Mouse (Mus musculus): ENCODE measurements at regions not wholly inside any gene's neighbourhood (a gene's known extent, or its start where the extent isn't known, plus 50 kb on each side); places are given as distances from the start of the nearest gene placed in this dataset.
"Not testable (repeated sequence)": the region's sequence is repeated elsewhere in the genome, so short reads cannot be mapped to it uniquely, and the experiment has no call there.

DNA sequence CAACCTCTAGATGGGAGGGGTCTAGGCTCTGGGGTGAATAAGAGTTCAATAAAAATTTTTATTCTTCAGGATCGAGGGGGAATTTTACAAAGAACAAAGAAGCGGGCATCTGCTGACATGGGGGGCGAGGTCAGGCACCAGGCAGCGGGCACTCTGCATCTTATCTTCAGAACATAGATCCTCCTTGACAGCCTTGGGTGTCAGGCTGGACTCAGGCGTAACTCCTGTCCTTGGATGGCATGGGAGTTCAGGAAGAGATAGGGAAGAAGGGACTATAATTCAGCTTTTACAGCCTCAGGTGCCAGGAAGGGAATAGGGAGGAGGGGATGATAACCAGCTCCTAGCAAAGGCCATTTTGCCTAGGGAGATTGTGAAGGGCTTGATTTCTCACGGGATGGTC, 753.1 kb downstream of the Gm10330 start:
- DNase-seq (ENCODE audit: low spot score in 2 of 2) = not testable (repeated sequence)

DNA sequence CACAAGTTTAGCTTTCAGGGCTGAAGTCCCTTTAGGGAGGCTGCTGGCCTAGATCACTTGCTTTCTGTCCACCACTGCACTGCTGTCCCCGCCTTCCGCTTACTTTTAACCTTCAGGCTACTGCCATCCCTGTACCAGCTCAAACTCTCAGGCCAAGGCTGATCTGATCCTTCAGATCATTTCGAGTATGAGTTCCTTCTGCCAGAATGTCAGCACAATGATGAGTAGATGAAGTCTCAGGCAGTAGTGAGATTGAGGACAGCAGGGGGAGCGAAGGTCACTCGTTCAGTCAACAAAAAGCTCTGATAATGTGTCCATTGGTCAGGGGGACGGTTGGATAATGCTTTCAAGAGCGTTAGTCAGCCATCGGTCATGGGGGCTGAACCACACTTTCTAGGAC, 756.5 kb downstream of the Gm10330 start:
- not testable (repeated sequence) for DNase-seq (ENCODE audit: low spot score in 2 of 2)

DNA sequence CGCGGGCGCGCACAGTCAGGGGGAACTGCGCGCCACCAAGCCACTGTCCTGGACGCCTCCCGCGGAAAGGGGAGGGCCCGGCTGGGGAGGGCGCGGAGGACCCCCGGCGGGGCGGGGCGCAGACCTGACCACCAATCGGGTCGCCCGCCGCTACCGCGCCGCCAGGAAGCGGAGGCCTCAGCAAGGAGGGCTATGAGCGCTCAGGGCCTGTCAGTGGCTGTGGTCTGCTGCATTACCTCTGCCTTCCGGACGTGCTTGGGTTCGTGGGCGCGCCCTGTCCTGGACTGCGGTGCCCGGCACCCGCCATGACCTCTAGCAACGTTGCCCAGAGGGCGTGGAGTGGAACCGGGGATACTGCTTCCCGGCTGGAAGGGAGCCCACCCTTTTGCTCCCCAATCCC, 769.9 kb downstream of the Gm10330 start:
- peak in 1 of 2 experiments; percentile 23 for DNase-seq (ENCODE audit: low spot score in 2 of 2)

DNA sequence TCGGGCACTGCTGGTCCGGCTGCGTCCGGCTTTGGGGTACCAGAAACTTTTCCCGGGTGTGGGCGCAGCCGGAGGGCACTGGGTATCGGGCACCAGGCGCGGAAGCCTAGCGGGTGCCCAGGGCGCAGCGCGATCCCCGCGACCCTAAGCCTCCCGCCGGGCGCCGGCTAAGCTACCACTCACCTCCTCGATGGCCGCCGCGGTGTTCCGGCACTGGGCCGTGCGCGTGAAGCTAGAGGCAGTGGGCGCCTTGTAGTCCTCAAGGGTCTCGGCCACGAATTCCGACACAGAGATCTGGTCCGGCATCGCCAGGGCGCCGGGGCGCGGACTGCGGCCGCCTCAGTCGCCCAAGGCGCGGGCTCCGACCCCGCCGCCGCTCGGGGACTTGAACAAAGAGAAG, 770.4 kb downstream of the Gm10330 start:
- peak in 1 of 2 experiments; percentile 15 for DNase-seq (ENCODE audit: low spot score in 2 of 2)
